Mouse (Mus musculus) leukemia stem cell, adult 10-12 weeks (primary cell): Measurements from ENCODE around the gene Mrvi1. TPM values are rescaled to one million over a fixed set of nuclear protein-coding genes. Genes with fewer than 3 reads are reported as not detected.

Source experiments
- polyA plus RNA-seq: library from polyadenylated mRNA; stranded (reverse); fragments of >175 nt; gene quantifications from 2 replicates; pipeline ENCODE4 v1.2.3, GENCODE M21; 2012; ENCODE audit warnings: low replicate concordance

Gene Mrvi1
- polyA plus RNA-seq, result 0.59 and 2.0 TPM in 2 replicates

DNA sequence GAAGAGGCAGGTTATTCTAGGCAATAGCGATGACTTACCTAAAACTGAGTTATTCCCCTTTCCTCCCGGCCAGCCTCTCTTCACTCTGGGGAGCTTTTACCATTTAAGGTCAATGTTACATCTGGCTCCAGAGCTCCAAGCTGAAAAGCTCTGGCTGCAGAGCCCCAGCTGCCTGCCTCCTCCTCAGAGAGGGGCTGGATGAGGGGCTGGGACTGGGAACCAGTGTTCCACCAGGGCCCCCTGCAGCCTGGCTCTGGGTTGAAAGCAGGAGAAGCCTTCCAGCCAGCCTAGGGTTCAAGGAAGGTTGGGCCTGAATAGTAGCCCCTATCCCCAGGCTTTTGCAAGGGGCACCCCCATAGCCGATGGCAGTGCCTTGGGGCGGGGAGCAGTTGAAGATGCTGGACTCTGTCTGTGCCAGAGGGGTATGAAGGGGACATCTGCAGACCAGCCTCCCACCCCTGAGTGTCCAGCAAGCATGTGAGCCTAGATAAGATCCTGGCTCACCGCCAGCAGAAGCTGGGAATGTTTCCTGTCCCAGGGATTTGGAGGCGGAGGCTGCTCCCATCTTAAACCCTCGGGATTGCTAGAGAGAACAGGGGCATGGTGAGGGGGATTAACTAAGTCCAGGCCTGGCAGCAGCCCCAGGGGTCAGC lies at the start of gene Mrvi1:
Gene Mrvi1, minus strand, starts transcription at position 409 of the 653 bp plus-strand sequence.

DNA sequence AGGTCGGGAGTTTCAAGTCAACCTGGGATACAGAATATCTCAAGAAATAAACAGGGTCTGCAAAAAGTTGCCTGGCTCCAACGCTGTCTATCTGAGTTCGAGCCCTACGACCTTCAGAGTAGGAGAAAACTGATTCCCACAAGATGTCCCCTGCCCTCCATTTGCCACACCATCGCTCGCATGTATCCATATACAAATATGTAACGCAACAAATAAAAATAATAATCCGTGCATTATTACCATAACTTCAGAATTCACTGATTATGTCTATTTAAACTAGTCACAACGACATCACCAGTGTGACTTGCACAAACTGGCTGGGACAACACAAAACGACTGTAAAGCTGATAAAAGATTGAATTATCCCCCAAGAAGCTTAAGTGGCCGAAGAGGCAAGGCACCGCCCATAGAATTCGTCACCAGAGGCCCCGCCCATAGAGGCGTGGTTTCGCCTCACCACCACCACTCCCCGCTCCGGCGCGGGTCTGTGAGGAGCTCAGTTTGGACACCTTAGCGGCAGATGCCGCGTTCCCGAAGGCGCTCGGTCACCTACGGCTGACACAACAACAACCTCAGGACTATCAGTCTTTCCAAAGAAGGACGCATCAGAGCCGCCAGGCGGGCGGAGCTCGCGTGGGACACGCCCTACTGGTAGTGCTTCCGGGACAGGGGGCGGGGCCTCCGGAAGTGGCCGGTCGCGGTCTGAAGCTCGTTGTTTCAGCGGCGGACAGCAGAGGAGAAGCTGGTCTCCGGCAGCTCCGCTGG lies 46.2 kb upstream of the Mrvi1 start, which contains the start of gene Ctr9:
Gene Ctr9, plus strand, starts transcription at position 671 of the 765 bp plus-strand sequence.

DNA sequence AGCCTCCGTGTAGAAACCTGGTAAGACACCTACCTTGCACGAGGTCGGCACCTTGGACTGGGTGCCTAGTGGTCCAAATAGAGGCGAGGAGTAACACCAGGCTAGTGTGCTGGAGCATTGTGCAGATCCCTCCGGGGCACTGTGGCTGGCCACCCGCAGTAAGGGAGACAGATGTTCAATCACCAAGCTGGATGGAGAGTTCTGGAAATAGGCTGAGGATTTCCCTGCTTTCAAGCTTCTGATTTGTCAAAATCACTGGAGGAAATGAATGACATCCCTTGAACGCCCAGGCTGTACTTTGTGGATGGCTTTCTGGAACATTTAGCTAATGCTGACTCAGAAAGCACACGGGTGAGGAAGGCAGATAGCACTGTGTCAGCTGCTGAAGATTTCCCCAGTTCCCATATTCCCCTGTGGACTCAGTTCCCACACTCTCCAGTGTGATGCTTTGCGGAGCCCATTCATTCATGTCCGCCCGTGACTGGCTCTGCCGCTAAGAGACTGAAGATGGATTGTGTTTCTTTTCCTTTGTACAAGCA lies 119.4 kb downstream of the Mrvi1 start, which contains the start of gene Lyve1:
Gene Lyve1, minus strand, starts transcription at position 489 of the 539 bp plus-strand sequence.

DNA sequence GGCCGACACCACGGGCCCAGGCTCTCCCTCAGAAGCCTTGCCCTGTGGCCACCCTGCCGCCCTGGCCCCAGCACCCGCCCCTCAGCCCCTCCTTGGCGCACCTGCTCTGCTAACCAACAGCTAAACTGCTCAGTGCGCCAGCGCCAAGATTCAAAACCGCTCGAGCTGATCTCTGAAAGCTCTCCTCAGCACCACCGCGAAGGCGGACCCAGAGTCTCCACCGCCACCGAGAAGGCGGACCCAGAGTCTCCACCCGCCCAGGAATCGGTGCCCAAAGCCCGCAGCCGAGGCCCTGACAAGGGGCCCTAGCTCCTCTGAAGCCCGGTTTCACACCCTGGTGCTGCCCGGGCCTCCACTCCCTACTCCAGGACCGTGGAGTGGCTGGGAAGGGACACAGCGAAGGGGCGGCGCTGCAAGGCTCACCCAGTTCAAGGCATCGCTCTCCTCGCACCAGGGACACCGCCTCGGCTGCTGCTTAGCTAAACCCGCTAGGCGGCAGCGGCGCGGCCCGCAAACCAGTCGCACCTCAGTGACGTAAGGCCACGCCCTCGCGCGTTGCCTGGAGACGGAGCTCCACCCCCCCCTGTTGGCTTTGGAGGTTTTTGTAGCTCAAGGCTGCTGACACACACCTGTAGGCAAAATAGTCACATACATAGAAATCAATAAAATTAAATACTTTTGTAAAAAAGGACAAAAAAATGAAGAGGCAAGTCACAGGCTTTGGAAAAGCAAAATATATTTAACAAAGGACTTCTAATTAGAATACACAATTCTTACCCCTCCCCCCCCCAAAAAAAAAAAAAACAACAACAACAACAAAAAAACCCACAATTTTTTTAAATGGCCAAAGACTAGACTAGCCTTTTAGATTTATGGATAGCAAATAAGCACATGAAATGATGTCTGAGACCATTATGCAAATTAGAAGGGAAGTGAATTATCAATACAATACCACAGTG lies 138.1 kb downstream of the Mrvi1 start, which contains the start of gene Rnf141:
Gene Rnf141, minus strand, starts transcription at position 542 of the 959 bp plus-strand sequence.

Other genes with a start within 250 kb of the Mrvi1 start
- gene Ampd3, start 214.3 kb downstream of the Mrvi1 start, polyA plus RNA-seq, result 9.8 and 41.1 TPM in 2 replicates
- gene Rnf141, start 138.0 kb downstream of the Mrvi1 start, polyA plus RNA-seq, result 0.93 and 2.0 TPM in 2 replicates
- not detected in 2 replicates for gene Lyve1, start 119.2 kb downstream of the Mrvi1 start, polyA plus RNA-seq
- 2.4 and 7.4 TPM in 2 replicates for gene Ctr9, start 46.5 kb upstream of the Mrvi1 start, polyA plus RNA-seq
- gene Eif4g2, start 100.6 kb upstream of the Mrvi1 start, polyA plus RNA-seq, result 2,185 and 4,705 TPM in 2 replicates